Mouse (Mus musculus) G1E (cell line): ENCODE measurements around the gene Pus10. TPM values are rescaled to one million over a fixed set of nuclear protein-coding genes. Genes with fewer than 3 reads are reported as not detected.
"Not testable (repeated sequence)": the region's sequence is repeated elsewhere in the genome, so short reads cannot be mapped to it uniquely, and the experiment has no call there.

Experiments used
- ATAC-seq: 2 replicates; pipeline ENCODE4 v1.8.0; 2016; ENCODE audit warnings: mild to moderate bottlenecking; ENCODE audit not compliant: insufficient number of reproducible peaks, poor library complexity, low FRiP score, severe bottlenecking; ENCODE audit errors: extremely low read depth
- DNase-seq: peaks from one replicate; pipeline ENCODE4 v3.0.0; 2012; ENCODE audit warnings: low spot score
- H3K27me3 ChIP-seq: 2 replicates; pipeline ENCODE4 v1.6.1; 2012; ENCODE audit warnings: mild to moderate bottlenecking, low read length, inconsistent platforms; ENCODE audit not compliant: insufficient read depth
- H3K36me3 ChIP-seq: replicated peaks from 2 replicates; pipeline ENCODE3; 2012; ENCODE audit warnings: mild to moderate bottlenecking, inconsistent platforms
- H3K4me1 ChIP-seq: 2 replicates; pipeline ENCODE4 v1.6.1; 2012; ENCODE audit warnings: low read depth, low read length, inconsistent platforms, mixed read lengths; ENCODE audit not compliant: insufficient read depth
- H3K4me3 ChIP-seq: 2 replicates; pipeline ENCODE4 v1.5.1; 2012; ENCODE audit warnings: low read depth, mild to moderate bottlenecking, inconsistent platforms, low read length, moderate library complexity, mixed read lengths
- H3K9me3 ChIP-seq: replicated peaks from 2 replicates; pipeline ENCODE4 v1.6.1; 2012; ENCODE audit warnings: inconsistent platforms
- CTCF ChIP-seq: IDR thresholded peaks from 2 replicates; pipeline ENCODE4 v1.5.1; 2012; ENCODE audit warnings: low read depth, low read length, inconsistent platforms, mixed read lengths
- GATA1 ChIP-seq: IDR thresholded peaks from 2 replicates; pipeline ENCODE4 v1.6.1; 2012; ENCODE audit warnings: borderline replicate concordance, low read length, inconsistent platforms, mixed read lengths
- GATA2 ChIP-seq: IDR thresholded peaks from 2 replicates; pipeline ENCODE4 v1.6.1; 2012; ENCODE audit warnings: low read depth, low read length, inconsistent platforms, borderline replicate concordance
- POLR2AphosphoS5 ChIP-seq: IDR thresholded peaks from 2 replicates; pipeline ENCODE4 v1.6.1; 2012; ENCODE audit warnings: low read depth, low read length, inconsistent platforms; ENCODE audit not compliant: insufficient replicate concordance
- TAL1 ChIP-seq: conservative IDR thresholded peaks from 2 replicates; pipeline ENCODE4 v1.6.1; 2012; ENCODE audit warnings: low read depth, low read length, inconsistent platforms, mixed read lengths
- polyA plus RNA-seq: library from polyadenylated mRNA; stranded (reverse); fragments of >175 nt; gene quantifications from 2 replicates; pipeline ENCODE4 v1.2.3, GENCODE M21; 2012
- total RNA-seq, 2 experiments: library from RNA; stranded (forward) in 1 of 2; stranded (reverse) in 1 of 2; fragments of 200-1000 nt in 1 of 2; fragments of >200 nt in 1 of 2; fragmentation: Nextera tagmentation in 1 of 2; gene quantifications; 2 replicates each; pipeline ENCODE4 v1.2.3; 2014 to 2017

Pus10 gene
- total and polyA plus RNA-seq, 3 experiments = 7.0 to 50.9 (median 50.6) TPM

DNA sequence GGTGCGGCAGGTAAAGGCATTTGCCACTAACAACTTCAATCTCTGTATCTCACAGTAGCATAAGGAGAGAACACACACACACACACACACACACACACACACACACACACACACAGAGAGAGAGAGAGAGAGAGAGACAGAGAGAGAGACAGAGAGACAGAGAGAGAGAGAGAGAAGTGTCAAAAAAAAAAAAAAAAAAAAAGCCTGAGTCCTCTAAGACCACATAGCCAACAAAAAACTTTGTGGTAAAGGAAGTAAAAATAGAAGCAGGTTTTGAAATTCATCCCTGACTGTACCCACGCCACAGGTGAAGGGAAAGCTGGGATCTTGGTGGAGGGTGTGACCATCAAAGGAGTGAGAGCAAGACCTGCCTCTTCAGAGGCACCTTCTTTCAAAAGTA lies 92.7 kb downstream of the Pus10 start:
- Histone ChIP-seq H3K36me3 (peaks cover 2% of the 10 kb centered on the region), H3K4me3 (no peak overlapping the region), H3K4me1 (no peaks in the 10 kb centered on the region), H3K27me3 (no peaks in the 10 kb centered on the region), H3K9me3 (no peaks in the 10 kb centered on the region)
- TF ChIP-seq CTCF = no peak
- no peak for TF ChIP-seq POLR2AphosphoS5
- no peak for TF ChIP-seq TAL1
- TF ChIP-seq GATA2 = no peak
- TF ChIP-seq GATA1 = no peak
- no peak for DNase-seq
- ATAC-seq = no peak

GRCm38 (mm10) chr11:23762635-23763034 lies 97.2 kb downstream of the Pus10 start:
- Histone ChIP-seq H3K4me1 (no peaks in the 10 kb centered on the region), H3K27me3 (no peaks in the 10 kb centered on the region), H3K36me3 (no peaks in the 10 kb centered on the region), H3K9me3 (no peaks in the 10 kb centered on the region), H3K4me3 (no peak overlapping the region)
- no peak for TF ChIP-seq POLR2AphosphoS5
- no peak for DNase-seq
- no peak for ATAC-seq

GRCm38 (mm10) chr11:23767369-23767768 lies 101.9 kb downstream of the Pus10 start:
- ATAC-seq, DNase-seq, H3K9me3 ChIP-seq, H3K27me3 ChIP-seq, H3K36me3 ChIP-seq, H3K4me3 ChIP-seq: not testable (repeated sequence)
- H3K4me1 ChIP-seq = peaks cover 20% of the 10 kb centered on the region

DNA sequence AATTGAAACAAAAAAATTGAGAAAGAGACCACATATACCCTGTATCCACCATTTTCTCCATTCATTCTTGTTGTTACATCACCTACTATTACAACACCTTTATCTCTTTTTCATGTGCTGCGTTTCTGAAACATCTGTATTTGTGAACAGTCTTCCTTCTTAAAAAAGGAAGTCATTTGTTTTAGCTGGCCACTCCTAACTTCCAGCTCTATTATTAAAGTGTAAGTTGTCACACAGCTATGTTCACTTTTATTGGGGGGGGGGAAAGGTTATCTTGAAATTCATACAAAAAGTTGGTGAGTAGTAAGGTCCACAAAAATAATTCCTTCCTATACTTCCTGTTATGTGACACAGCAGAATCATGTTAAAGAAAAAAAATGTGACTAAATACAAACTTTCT lies 102.5 kb downstream of the Pus10 start:
- DNase-seq = no peak

DNA sequence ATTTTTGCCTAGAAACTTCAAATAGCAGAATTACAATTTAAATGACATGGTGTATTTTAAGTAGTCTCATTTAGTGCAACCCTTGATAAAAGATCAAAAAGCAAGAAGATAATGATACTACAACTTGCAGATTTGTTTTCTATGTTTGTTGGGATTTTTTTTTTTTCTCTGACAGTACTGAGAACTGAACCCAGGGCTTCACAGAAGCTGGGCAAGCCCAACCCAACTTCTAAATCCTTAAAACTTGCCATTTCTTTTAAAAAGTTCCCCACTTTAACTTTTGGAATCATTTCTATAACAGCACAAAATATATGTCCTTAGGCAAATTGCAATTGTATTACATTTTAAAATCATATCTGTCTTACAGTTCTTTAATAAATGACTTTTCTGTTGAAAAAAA lies 103.6 kb downstream of the Pus10 start:
- Histone ChIP-seq H3K9me3 (peaks cover 4% of the 10 kb centered on the region), H3K36me3 (no peaks in the 10 kb centered on the region), H3K4me1 (peaks cover 20% of the 10 kb centered on the region), H3K27me3 (peaks cover 3% of the 10 kb centered on the region; the same call in 1 of the 2 replicates), H3K4me3 (no peak overlapping the region)
- TF ChIP-seq CTCF (no peak), TAL1 (no peak), GATA1 (no peak), GATA2 (no peak), POLR2AphosphoS5 (no peak)
- DNase-seq = no peak
- no peak for ATAC-seq

More for the DNA sequence above, 102.5 kb downstream of the Pus10 start:
- ATAC-seq = no peak
- Histone ChIP-seq H3K4me1 (peaks cover 20% of the 10 kb centered on the region), H3K9me3 (no peaks in the 10 kb centered on the region), H3K36me3 (no peaks in the 10 kb centered on the region), H3K4me3 (no peak overlapping the region), H3K27me3 (no peaks in the 10 kb centered on the region)
- TF ChIP-seq GATA2 = no peak
- no peak for TF ChIP-seq CTCF
- TF ChIP-seq TAL1 = no peak
- TF ChIP-seq POLR2AphosphoS5 = no peak
- TF ChIP-seq GATA1 = no peak

GRCm38 (mm10) chr11:23769686-23770509 lies 104.4 kb downstream of the Pus10 start:
- ATAC-seq (peak; percentile 32; the same call in 1 of the 2 replicates), DNase-seq (peak; percentile 10)
- Histone ChIP-seq H3K9me3 (peaks cover 4% of the 10 kb centered on the region), H3K36me3 (no peaks in the 10 kb centered on the region), H3K4me1 (peaks cover 20% of the 10 kb centered on the region), H3K27me3 (peaks cover 4% of the 10 kb centered on the region; the same call in 1 of the 2 replicates), H3K4me3 (peak overlapping the region; percentile 88)
- no peak for TF ChIP-seq GATA2
- TF ChIP-seq POLR2AphosphoS5 = no peak

GRCm38 (mm10) chr11:23770510-23770759 lies 105.0 kb downstream of the Pus10 start:
- Histone ChIP-seq H3K4me3 (peak overlapping the region; percentile 88), H3K27me3 (peaks cover 6% of the 10 kb centered on the region; the same call in 1 of the 2 replicates), H3K4me1 (peaks cover 20% of the 10 kb centered on the region), H3K36me3 (no peaks in the 10 kb centered on the region), H3K9me3 (peaks cover 4% of the 10 kb centered on the region)
- ATAC-seq (no peak), DNase-seq (no peak)
- no peak for TF ChIP-seq CTCF
- no peak for TF ChIP-seq POLR2AphosphoS5
